Mouse (Mus musculus) ES-E14 (cell line): ENCODE measurements around the gene Chmp4b.

ENCODE experiments used
- CHD2 ChIP-seq: IDR thresholded peaks from 2 replicates; pipeline ENCODE4 v1.6.1; 2014; ENCODE audit warnings: mild to moderate bottlenecking, low read depth, low read length, inconsistent platforms
- HCFC1 ChIP-seq: IDR thresholded peaks from 2 replicates; pipeline ENCODE4 v1.6.1; 2012; ENCODE audit warnings: low read length, inconsistent platforms, borderline replicate concordance; ENCODE audit not compliant: insufficient read depth
- MAFK ChIP-seq: IDR thresholded peaks from 2 replicates; pipeline ENCODE4 v1.6.1; 2014; ENCODE audit warnings: mild to moderate bottlenecking, low read depth, low read length, inconsistent platforms; ENCODE audit not compliant: insufficient read depth
- ZNF384 ChIP-seq: IDR thresholded peaks from 2 replicates; pipeline ENCODE4 v1.6.1; 2012; ENCODE audit warnings: low read depth, low read length, inconsistent platforms

DNA sequence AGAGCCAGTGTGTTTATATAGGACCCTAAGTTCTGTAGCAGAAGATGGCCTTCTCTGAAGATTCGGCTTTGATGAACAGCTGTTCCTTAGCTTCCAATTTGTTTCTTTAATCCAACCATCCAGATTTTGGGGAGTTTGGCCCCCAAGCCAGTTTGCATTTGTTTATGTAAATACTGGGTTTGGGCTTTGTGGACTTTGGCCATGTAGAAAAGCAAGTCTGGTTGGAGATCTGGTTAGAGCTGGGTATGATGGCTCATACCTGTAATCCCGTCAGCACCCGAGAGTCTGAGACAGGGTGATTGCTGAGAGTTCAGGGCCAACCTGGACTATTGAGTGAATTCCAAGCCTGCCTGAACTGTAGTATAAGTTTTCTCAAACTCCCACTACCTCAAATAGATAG, 34.3 kb downstream of the Chmp4b start:
- TF ChIP-seq MAFK (no peak), HCFC1 (no peak), ZNF384 (no peak), CHD2 (no peak)
